Mouse (Mus musculus) embryo, embryonic 10.5 days (tissue): ENCODE measurements at regions not wholly inside any gene's neighbourhood (a gene's known extent, or its start where the extent isn't known, plus 50 kb on each side); places are given as distances from the start of the nearest gene placed in this dataset.

Experiments
- DNase-seq: peaks from one replicate; pipeline ENCODE4 v3.0.0-alpha.2; 2015; ENCODE audit warnings: low spot score

DNA sequence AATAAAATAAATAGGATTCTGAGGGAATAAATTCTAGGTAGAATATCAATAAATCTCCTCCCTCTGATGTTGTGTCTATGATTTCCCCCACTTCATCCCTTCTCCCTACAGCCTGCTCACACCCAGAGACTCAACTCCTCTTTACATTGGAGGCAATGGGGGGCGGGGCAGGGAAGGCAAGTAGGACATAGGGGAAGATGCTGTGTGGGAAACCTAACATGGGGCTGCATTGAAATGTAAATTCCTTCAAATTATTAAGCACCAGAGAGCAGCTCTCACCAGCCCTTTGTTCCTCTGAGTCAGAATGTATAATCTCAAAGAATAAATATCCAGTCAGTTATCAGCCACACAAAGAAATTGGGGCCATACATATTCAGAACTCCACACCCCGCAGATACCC lies 91.6 kb downstream of the Nuf2 start:
- peak; percentile 14 for DNase-seq

DNA sequence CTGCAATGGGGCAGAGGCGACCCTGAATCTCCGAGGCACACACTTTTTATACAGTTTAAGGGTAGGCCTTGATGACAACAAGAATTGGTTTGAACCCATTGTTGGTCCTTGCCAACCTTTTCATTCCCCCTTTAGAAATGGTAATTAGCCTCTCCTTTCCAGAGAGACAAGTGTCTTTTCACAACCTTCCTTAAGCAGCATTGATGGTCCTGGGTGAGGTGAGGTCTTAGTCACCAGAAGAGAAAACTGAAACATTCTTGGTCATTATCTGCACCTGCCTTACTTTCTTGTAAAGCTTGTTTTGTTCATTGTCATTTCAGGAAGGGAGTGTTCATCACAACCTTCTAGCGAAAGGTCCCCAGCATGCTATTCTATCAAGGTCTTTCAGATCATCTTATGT lies 93.3 kb downstream of the Nuf2 start:
- no peak for DNase-seq

DNA sequence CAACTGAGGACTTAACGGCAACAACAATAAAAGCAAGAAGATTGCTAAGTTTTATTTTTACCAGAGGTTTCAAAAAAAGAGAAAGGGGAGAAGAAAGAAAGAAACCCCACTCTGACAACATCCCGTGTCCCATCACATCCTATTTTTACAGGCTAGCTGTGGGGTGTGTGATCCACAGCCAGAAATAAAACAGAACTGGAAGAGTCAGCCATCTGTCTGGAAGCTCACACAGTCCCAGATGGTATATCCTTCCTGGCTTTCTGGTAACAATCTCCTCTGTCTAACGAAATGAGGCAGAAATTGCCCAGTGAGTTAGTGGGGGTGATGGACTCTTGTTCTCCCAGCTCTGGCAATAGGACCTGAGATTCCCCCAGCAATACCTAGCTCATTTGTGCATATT lies 108.9 kb downstream of the Nuf2 start:
- DNase-seq, result no peak

DNA sequence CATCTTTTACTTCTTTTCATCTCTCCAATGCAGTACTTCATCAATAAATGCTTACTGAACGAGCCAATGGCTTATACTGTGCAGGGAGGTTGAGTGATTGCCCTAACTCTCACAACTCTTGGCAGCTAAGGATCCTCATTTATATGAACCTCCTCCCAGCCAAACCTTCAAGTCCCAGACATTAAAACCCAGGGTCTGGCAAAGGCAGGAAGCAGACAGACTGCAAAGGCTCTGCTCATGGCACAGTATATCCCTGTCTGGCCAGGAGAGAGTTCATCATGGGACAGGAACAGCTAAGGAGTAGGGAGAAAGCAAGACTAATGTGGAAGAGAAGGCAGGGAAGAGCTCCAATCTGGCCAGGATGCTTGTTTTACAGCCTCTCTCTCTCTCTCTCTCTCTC lies 109.6 kb downstream of the Nuf2 start:
- no peak for DNase-seq

DNA sequence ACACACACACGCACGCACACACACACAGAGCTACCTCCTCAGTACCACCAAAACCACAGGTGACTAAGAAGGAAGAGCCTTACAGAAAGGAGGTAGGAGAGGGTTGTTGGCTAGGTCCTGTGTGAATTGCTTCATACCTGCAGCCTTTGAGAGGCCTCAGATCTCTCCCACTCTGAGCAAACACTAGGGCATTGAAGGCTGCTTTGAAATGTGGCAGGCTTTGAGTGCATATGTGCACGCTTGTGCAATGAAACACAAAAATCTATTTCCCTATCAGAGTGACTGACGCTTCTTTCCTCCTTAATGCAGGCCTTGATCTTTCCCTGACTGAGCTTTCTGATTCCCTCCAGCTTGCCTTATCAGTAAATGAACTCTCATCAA lies 112.6 kb downstream of the Nuf2 start:
- no peak for DNase-seq

DNA sequence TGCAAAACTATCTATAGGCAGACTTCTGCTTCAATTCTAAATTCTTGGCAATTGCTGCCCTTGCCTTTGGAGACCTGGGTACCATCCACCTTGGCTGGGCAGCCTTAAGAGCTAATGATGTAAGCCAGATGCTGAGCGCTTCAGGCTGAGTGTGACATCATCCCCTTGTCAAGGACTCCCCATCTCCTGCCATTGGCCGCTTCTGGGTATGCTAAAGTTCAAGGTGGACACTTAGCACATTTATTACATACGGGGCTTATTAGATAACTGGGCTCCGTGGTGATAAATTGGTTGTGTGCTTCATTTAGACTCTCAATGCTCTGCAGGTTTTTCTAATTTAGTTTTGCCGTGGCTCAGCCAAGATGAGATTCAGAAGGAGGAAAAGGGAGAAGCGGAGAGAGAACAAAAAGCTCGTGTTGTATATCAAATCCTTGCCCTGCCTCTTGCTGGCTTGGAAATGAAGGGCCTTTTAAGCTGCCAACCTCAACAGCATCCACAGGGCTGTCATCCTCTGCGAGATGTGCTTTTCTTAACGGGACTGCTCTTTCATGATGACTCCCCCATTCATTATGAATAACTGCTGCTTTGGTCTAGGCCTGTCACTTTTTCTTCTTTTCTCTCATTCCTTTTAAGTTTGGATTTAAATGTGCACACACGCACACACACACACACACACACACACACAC lies 113.1 kb downstream of the Nuf2 start:
- peak; percentile 10 for DNase-seq

DNA sequence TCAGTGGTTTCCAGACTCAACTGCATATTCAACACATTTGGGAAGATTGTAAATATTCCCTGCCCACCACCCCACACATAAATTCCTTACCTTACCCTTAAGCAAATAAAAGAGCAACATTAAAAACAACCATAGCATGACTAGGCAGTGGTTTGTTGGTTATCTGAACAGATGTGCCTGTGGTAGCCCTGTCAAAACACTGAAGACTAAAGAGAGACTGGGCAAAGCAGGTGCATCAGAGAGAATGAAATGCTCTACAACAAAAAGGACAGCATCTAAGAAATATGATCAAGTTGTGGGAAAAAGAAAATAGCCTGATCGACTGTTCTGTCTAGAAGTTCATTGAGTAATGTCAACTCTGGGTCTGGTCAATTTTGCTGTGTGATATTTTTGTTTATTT lies 114.6 kb downstream of the Nuf2 start:
- no peak for DNase-seq

DNA sequence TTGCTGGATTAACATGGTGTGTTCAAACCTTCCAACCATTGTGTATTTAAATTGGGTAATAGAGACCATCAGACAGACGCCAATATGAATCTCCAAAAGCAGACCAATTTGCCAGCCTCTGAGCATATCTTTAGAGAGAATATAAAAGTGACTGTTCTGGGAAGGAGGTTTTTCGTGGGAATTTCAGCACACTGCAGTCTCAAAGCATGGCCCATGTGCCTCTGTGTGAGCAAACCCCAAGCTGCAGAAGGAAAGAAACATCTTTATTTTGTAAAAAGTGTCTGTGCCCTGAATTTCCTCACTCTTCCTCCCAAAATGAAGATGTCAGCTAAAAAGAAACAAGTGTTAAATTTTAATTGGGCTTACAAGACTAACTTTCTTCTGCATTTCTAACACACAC lies 123.1 kb downstream of the Nuf2 start:
- no peak for DNase-seq

DNA sequence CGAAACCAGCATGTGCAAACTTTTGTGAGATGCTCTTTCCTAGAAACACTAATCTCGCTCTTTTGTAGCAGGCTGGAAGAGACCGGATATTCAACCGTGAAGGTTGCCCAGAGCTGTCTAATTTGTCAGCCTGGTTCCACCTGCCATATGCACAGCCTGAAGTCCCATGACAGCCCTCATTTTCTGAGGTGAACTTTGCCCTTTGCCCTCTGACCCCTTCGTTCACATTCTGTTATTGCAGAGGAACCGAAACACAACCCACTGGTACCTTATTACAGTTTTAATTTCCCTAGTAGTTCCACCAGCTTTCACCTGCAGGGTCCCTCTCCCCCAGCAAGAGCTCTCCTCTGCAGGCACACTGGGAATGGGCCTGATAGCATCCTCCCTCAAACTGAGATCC lies 130.4 kb downstream of the Nuf2 start:
- peak; percentile 43 for DNase-seq

DNA sequence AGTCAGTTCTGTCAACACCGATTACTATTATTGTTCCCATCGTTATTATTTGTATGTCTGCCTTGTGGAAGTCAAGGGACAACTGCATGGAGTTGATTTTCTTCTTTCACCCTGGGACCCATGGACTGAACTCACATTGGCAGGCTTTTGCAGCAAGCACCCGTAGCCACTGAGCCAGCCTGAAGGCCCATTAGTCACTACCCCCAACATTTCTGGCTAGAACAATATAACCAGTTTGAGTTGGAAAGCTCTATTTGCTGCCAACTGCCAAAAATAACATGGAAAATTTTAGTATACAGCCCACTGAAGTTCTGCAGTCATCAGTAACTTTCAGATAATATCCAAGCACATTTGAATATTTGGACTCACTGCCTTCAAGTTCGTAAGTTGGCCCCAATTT lies 133.9 kb downstream of the Nuf2 start:
- no peak for DNase-seq

DNA sequence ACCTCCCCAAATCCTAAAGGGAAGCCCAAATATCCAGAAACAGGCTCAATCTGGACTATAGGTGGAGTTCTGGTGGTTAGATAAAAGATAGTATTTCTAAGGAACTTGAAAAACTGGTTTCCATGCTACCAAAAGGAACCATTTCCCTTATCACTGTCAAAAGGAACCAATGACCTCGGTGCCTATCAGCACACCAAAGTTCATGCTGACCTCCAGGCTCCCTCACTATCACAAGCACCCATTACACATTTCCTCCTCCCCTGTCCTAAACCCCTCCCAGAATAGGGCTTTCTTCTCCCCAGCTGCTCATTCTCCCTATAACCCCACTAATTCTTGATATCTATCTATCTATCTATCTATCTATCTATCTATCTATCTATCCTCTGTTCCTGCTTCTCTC lies 144.2 kb downstream of the Nuf2 start:
- no peak for DNase-seq

DNA sequence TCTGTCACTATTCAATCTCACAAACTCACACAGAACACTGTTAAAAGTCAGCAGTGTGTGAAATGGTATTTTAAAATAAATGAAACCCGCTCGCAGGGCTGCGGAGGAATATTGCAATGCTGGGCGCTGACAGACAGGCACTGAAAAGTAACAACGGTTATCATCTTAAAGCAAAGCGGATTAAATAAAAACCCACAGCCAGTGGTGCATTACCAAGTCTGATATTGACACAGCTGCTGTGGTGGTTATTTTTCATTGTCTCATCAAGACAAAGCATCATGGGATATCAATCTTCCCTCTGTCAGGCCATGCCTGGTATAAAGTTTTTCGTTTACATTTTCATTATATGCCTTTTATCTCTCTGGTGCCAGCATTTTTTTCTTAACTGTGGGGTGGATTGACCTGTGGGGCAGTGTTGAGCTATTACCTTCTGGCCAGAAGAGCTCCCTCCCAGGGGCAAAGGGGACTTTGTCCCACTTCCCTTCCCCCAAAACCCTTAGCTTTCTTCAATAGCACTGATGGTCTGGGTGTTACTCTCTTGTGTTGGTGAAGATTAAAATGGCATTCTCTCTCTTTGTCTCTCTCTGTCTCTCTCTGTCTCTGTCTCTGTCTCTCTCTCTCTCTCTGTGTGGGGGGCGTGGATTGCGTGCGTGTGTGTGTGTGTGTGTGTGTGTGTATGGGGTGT lies 145.4 kb downstream of the Nuf2 start:
- DNase-seq, result peak; percentile 58

DNA sequence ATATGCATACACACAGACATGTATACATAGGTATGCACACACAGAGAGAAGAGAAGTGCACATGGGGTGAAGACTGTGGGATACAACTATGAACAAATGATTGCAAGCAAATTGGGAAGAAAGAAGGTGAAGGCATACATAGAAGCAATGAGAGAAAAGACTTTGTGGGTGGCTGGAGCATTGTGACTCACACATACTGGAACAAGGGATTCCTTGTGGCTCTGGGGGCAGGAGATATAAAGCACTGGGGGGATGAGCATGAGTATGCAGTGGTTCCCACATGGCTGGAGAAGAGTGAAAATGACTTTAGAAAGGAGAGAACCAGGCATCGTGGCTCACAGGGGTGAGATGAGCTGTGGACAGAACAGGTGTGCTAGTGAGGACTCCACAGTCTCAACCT lies 156.6 kb downstream of the Nuf2 start:
- no peak for DNase-seq

DNA sequence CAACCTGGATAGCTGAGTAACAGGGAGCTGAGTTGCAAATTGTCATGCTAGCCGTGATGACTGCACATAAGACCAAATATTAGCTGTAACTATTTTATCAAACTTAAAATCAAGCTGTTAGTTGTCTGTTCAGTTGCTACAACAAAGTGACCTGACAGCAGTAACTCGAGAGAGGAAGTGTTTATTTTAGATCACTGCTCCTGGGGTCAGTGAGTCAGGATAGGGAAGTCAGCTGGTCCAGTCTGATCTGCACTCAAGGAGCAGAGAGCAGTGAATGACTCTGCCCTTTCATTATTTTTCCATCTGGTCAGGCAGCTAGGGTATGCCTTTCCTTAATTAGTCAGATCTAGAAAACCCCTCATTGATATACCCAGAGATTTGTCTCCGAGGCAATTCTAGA lies 162.5 kb downstream of the Nuf2 start:
- DNase-seq, result peak; percentile 55

DNA sequence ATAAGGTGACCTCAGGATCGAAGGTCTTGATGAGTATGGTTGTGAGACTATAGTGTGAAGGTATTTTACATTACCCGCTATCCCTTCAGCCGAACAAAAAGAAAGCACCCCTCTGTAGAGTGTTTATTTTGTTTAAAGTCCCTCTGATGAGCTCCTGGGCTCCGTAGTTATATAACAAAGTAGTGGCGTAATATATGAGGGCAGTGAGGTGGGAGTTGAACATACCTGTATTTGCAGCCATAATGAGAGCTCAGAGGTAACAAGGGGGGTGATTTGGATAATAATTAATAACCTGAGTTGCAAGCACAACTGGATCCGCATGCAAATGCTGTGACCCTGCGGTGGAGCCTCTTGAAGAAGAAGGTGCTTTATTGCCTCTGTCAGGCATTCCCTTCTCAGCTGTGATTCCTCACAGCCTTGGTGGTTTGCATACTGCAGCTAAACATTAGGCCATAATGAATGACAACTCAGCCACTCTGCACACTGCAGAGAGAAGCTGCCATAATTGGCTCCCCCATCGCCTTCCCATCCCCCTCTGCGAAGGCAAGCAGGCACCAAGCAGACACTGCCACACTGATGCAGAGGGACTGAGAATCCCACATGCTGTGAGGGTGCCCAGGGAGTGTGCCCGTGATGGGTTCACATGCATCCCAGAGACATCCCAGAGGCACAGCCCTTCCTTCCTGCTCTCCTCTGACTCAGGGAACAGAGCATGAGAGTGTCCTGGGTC lies 163.3 kb downstream of the Nuf2 start:
- DNase-seq, result no peak

DNA sequence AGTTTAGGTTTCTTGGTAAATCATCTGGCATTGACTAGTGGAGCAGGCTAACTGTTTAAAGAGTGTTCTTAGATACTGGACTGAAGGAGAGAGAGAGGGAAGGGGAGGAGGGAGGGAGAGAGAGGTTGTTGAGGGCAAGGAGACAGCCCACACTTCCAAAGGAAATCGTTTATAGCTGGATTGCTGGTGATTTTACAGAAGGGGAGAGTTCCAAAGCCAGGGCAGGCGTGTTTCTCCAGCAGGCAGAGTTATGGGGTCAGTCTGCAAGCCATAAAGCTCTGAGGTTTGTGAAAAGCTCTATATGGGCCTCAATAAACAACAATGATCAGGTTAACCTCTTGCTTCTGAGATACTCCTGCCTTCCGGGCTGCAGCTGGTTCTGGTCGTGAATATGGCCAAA lies 163.9 kb downstream of the Nuf2 start:
- DNase-seq, result no peak

DNA sequence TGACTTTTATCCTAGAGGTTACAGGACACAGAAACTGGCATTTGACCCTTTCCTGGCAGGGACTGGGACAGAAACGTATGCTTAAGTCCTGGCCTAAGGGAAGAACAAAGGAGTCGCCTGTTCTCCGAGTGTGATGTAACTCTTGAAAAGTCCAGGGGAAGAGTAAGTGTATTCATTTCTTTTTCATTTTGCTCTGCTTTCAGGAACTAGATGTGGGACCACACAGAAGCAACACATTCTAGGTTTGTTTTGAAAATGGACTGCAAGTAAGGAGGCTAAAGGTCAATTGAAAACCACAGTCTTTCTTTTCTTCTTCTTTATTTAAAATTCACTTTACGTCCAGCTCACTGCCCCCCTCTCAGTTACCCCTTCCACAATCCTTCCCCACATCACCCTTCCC lies 168.7 kb downstream of the Nuf2 start:
- peak; percentile 50 for DNase-seq

DNA sequence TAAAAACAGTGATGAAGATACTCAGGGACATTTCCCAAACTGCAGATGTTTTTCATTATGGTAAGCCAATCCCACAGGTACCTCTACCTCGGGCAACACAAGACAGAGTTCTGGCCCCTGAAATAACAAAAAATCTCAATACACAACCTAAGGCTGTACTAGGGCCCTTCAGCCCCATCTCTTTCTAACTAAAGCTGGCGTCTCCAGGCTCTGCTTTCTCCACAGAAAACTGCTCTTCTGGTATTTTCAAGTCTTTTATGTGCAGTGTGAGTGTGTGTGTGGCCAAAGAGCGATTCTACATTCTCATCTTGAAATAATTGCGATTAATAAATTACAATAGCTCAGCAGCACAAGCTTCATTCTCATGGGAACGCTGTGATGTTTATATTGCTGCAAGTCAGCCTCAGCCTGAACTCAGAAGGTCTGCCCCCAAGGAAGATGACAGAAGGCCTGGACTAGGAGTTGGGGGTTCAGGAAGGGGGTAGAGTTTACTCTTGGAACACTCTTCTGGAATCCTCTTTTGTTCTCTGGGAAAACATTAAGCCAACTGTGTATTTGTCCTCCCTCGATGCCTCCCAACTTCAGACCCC lies 173.5 kb downstream of the Nuf2 start:
- DNase-seq, result no peak

DNA sequence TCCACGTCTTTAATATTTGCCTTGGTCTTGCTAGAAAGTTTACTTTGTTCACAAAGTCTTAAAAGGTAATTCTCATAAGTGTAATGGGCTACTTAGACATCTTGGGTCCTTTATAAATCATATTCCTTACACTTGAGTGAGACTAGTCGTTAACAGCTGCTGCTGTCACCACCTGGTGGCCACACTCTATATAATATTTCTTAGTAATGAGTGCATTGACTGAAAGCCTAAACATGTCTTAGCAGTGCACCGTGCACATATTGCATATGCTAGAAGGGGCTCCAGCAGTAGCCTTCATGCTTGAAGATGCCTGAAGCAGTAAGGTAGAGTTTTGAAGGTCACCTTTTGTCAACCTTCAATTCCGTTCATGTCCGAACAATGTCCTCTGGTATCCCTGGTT lies 177.2 kb downstream of the Nuf2 start:
- peak; percentile 53 for DNase-seq

DNA sequence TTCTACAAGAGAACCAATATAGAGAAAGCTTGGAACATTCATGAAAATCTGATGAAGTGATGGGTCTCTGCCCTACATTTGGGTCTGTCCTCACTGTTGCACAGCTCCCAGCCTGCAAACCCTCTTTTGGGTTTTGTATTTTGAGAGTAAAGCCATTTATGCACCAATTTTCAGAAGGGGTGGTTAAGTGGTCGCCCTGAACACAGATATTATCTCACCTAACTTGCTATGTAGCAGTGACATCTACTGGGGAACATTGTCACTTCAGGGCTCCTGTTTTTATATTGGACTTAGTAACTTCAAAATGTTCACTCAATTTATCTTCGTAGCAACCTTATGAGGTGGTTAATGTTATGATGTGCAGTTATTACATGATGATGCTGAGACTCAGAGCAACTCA lies 183.6 kb downstream of the Nuf2 start:
- peak; percentile 73 for DNase-seq

DNA sequence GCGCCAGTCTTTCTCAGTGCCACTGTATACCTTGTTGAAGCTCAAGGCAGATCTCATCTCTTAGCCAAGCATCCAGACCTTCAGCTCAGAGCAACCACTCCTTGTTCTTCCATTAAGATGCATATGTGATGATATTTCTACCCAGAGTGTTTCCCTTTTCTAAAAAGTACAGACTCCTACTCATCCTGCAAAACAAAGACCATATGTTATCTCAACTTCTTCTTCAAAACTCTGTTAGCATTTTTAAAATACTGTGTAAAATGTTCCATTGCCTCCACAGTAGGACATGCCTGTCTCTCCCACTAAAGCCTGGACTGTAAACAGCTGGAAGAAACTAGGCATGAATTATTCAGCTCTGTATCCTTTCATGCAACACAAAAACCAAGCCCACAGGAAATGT lies 184.4 kb downstream of the Nuf2 start:
- DNase-seq, result no peak

DNA sequence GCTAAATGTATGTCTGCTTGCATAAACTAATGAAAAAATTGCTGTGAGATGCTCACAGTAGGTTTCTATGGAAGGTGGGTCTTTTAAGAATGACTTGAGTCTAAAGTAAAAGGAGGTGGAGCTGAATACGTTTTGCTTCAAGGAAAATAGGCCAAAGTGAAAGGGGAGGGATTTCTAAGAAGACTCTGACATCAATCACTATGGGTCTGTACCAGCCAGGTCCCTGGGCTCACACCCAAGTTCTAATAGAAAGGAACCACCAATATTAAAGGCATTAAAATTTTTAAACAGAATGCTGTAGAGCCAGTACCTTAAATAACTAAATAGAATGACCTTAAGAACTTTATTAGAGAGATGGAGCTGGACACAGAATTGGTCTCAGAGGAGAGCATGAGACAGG lies 190.1 kb downstream of the Nuf2 start:
- DNase-seq, result no peak

DNA sequence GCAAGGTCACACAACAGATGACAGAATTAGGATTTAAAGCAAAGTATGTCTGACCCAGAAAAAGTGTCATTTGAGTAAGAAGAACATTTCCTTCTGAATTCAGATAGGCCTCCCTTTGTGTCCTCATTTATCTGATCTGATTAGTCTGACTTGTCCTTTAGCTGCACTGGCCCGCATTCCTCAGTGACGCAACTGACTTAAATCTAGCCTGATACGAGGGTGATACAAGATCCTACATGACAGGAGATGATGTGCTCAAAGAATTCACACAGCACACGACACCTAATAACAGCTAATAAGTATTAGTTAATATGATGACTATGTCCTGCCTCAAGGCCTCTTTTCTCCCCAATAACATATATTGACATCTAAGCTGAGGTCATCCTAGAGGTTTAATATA lies 192.8 kb downstream of the Nuf2 start:
- no peak for DNase-seq
